Mouse (Mus musculus): ENCODE data around the gene Vtn. TPM values are rescaled to one million over a fixed set of nuclear protein-coding genes. Genes with fewer than 3 reads are reported as not detected.

The Vtn gene
- polyA plus RNA-seq, 1 experiment from 2014 or later: 1,120 TPM

Other genes starting within 250 kb of the Vtn start
- gene 2610507B11Rik, start 237.3 kb upstream of the Vtn start, polyA plus RNA-seq (2015; fragmentation: Nextera tagmentation; extraction: Ambion mirVana): 23.7 and 24.7 TPM in 2 replicates
- gene BC030499, start 208.2 kb upstream of the Vtn start, polyA plus RNA-seq (2015; fragmentation: Nextera tagmentation; extraction: Ambion mirVana): 0.06 and 0.13 TPM in 2 replicates
- gene Spag5, start 197.6 kb upstream of the Vtn start, polyA plus RNA-seq (2015; fragmentation: Nextera tagmentation; extraction: Ambion mirVana): 33.0 and 33.7 TPM in 2 replicates
- 15.0 and 19.6 TPM in 2 replicates for gene Aldoc, start 176.1 kb upstream of the Vtn start, polyA plus RNA-seq (2015; fragmentation: Nextera tagmentation; extraction: Ambion mirVana)
- gene Pigs, start 170.7 kb upstream of the Vtn start, polyA plus RNA-seq (2015; fragmentation: Nextera tagmentation; extraction: Ambion mirVana): 31.2 and 36.0 TPM in 2 replicates
- gene Unc119, start 155.6 kb upstream of the Vtn start, polyA plus RNA-seq (2015; fragmentation: Nextera tagmentation; extraction: Ambion mirVana): 22.7 and 24.1 TPM in 2 replicates
- not detected in 2 replicates for gene Foxn1, start 112.5 kb upstream of the Vtn start, polyA plus RNA-seq (2015; fragmentation: Nextera tagmentation; extraction: Ambion mirVana)
- gene Slc13a2, start 76.9 kb upstream of the Vtn start, polyA plus RNA-seq (2015; fragmentation: Nextera tagmentation; extraction: Ambion mirVana): 0.04 and 0.07 TPM in 2 replicates
- gene Slc46a1, start 33.4 kb upstream of the Vtn start, polyA plus RNA-seq (2015; fragmentation: Nextera tagmentation; extraction: Ambion mirVana): 7.3 and 8.7 TPM in 2 replicates
- 0.12 and 0.14 TPM in 2 replicates for gene Sarm1, start 1.3 kb upstream of the Vtn start, polyA plus RNA-seq (2015; fragmentation: Nextera tagmentation; extraction: Ambion mirVana)
- gene Sebox, start 4.4 kb downstream of the Vtn start, polyA plus RNA-seq (2015; fragmentation: Nextera tagmentation; extraction: Ambion mirVana): 0.25 and 0.26 TPM in 2 replicates
- gene Tmem199, start 13.1 kb downstream of the Vtn start, polyA plus RNA-seq (2015; fragmentation: Nextera tagmentation; extraction: Ambion mirVana): 17.0 and 17.2 TPM in 2 replicates
- gene Poldip2, start 13.1 kb downstream of the Vtn start, polyA plus RNA-seq (2015; fragmentation: Nextera tagmentation; extraction: Ambion mirVana): 62.5 and 63.6 TPM in 2 replicates
- gene Tnfaip1, start 37.2 kb downstream of the Vtn start, polyA plus RNA-seq (2015; fragmentation: Nextera tagmentation; extraction: Ambion mirVana): 15.1 and 16.9 TPM in 2 replicates
- 61.2 and 61.4 TPM in 2 replicates for gene Ift20, start 37.3 kb downstream of the Vtn start, polyA plus RNA-seq (2015; fragmentation: Nextera tagmentation; extraction: Ambion mirVana)
- gene Tmem97, start 51.7 kb downstream of the Vtn start, polyA plus RNA-seq (2015; fragmentation: Nextera tagmentation; extraction: Ambion mirVana): 101 and 110 TPM in 2 replicates
- gene Nlk, start 198.3 kb downstream of the Vtn start, polyA plus RNA-seq (2015; fragmentation: Nextera tagmentation; extraction: Ambion mirVana): 3.2 TPM in 2 replicates